Mouse (Mus musculus): ENCODE measurements at regions not wholly inside any gene's neighbourhood (a gene's known extent, or its start where the extent isn't known, plus 50 kb on each side); places are given as distances from the start of the nearest gene placed in this dataset.

GRCm38 (mm10) chr13:97425731-97426130 is 184.8 kb downstream of the Enc1 start:
- no peaks in the 10 kb centered on the region for H3K9me3 ChIP-seq (replicated peaks; ENCODE audit: insufficient read depth, low read length)
- DNase-seq (ENCODE audit: low read depth, low spot score): no peak
- H3K27me3 ChIP-seq (ENCODE audit: control insufficient read depth in 1 of 2, insufficient read depth in 2 of 2, low read length in 2 of 2): no peaks in the 10 kb centered on the region; a peak in 1 of 4 replicates
- H3K4me3 ChIP-seq (ENCODE audit: control insufficient read depth in 1 of 2, insufficient read depth in 1 of 2, low read depth in 2 of 2, low read length in 2 of 2): no peak overlapping the region
- H3K27ac ChIP-seq (ENCODE audit: control insufficient read depth, low read depth, low read length): no peak overlapping the region
- H3K36me3 ChIP-seq (ENCODE audit: control insufficient read depth in 1 of 2, insufficient read depth in 2 of 2, low read length in 2 of 2): no peaks in the 10 kb centered on the region
- H3K79me2 ChIP-seq (ENCODE audit: control insufficient read depth, insufficient read depth, low read length, poor library complexity): no peaks in the 10 kb centered on the region
- H3K4me1 ChIP-seq (ENCODE audit: control insufficient read depth in 1 of 2, insufficient read depth in 2 of 2, low read length in 2 of 2): no peaks in the 10 kb centered on the region
- H3K9ac ChIP-seq (ENCODE audit: control insufficient read depth, low read depth, low read length, poor library complexity, severe bottlenecking): no peak overlapping the region
- TF ChIP-seq CHD2 (IDR thresholded peaks at IDR 0.05; ENCODE audit: low read length): no peak
- no peak for TF ChIP-seq ZNF384 (IDR thresholded peaks at IDR 0.05; ENCODE audit: low read depth, low read length)
- no peak for TF ChIP-seq MAFK (IDR thresholded peaks at IDR 0.05; ENCODE audit: borderline replicate concordance, low read depth, low read length)
- no peak for TF ChIP-seq MYB (IDR thresholded peaks at IDR 0.05; ENCODE audit: low read depth, low read length)
- no peak for TF ChIP-seq EP300 (IDR thresholded peaks at IDR 0.05; ENCODE audit: low read depth in 1 of 2, low read length in 2 of 2)
- no peak for TF ChIP-seq GATA1 (IDR thresholded peaks at IDR 0.05; ENCODE audit: low read depth, low read length)
- TF ChIP-seq TBP (IDR thresholded peaks at IDR 0.05; ENCODE audit: low read depth, low read length): no peak
- no peak for TF ChIP-seq NRF1 (IDR thresholded peaks at IDR 0.05; ENCODE audit: insufficient read depth, low read depth, low read length, poor library complexity, severe bottlenecking)
- no peak for TF ChIP-seq TAL1 (IDR thresholded peaks at IDR 0.05; ENCODE audit: low read length)
- TF ChIP-seq HCFC1 (IDR thresholded peaks at IDR 0.05; ENCODE audit: low read depth, low read length): no peak
- no peak for TF ChIP-seq MAZ (IDR thresholded peaks at IDR 0.05; ENCODE audit: low read depth, low read length)
- no peak for TF ChIP-seq MYC (IDR thresholded peaks at IDR 0.05; ENCODE audit: low read depth, low read length)

DNA sequence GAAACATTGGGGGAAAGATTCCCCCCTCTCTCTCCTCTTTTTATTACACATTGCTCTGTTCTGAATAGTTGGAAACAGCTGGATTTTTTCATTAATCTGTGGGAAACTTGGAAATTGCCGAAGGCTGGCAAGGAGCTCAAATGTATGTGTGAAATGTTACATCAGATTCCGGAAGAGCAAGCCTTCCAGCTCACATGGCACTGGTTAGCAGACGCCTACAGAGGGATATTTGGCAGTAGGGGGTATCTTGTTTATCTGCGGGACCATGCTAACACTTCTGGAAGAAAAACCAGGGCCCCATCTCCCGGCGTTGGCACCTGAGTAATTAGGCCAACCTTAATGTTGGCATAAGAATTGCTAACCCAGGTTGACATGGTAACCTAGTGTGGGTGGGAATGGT is 183.0 kb downstream of the Enc1 start:
- no peak overlapping the region for H3K9ac ChIP-seq (ENCODE audit: control insufficient read depth, low read depth, low read length, poor library complexity, severe bottlenecking)
- TF ChIP-seq POLR2AphosphoS5 (IDR thresholded peaks at IDR 0.05; ENCODE audit: borderline replicate concordance, low read depth, low read length): no peak
- no peak for TF ChIP-seq TBP (IDR thresholded peaks at IDR 0.05; ENCODE audit: low read depth, low read length)
- no peak for TF ChIP-seq HCFC1 (IDR thresholded peaks at IDR 0.05; ENCODE audit: low read depth, low read length)
- TF ChIP-seq MAFK (IDR thresholded peaks at IDR 0.05; ENCODE audit: borderline replicate concordance, low read depth, low read length): no peak
- no peak for TF ChIP-seq TAL1 (IDR thresholded peaks at IDR 0.05; ENCODE audit: low read length)
- TF ChIP-seq SMC3 (IDR thresholded peaks at IDR 0.05; ENCODE audit: low read depth, low read length): no peak
- TF ChIP-seq UBTF (IDR thresholded peaks at IDR 0.05; ENCODE audit: borderline replicate concordance, insufficient read depth, low read depth, low read length): no peak
- no peak for TF ChIP-seq CHD2 (IDR thresholded peaks at IDR 0.05; ENCODE audit: low read length)
- TF ChIP-seq NELFE (IDR thresholded peaks at IDR 0.05; ENCODE audit: low read depth, low read length): no peak
- no peak for TF ChIP-seq NRF1 (IDR thresholded peaks at IDR 0.05; ENCODE audit: insufficient read depth, low read depth, low read length, poor library complexity, severe bottlenecking)
- no peak for TF ChIP-seq MAX (IDR thresholded peaks at IDR 0.05; ENCODE audit: low read length)
- TF ChIP-seq EP300 (IDR thresholded peaks at IDR 0.05; ENCODE audit: low read depth in 1 of 2, low read length in 2 of 2): no peak
- TF ChIP-seq JUND (IDR thresholded peaks at IDR 0.05; ENCODE audit: low read depth, low read length): no peak
- no peak for TF ChIP-seq ZMIZ1 (IDR thresholded peaks at IDR 0.05; ENCODE audit: low read depth, low read length)
- no peak for TF ChIP-seq ETS1 (IDR thresholded peaks at IDR 0.05; ENCODE audit: low read depth, low read length)
- TF ChIP-seq MXI1 (IDR thresholded peaks at IDR 0.05; ENCODE audit: low read depth, low read length): no peak
- TF ChIP-seq MEF2A (IDR thresholded peaks at IDR 0.05; ENCODE audit: extremely low read depth, insufficient replicate concordance, low read depth, low read length, poor library complexity, severe bottlenecking): no peak
- peaks cover 5 to 8% of the 10 kb centered on the region in 2 experiments for H3K4me1 ChIP-seq (ENCODE audit: control insufficient read depth in 1 of 2, insufficient read depth in 2 of 2, low read length in 2 of 2)
- no peaks in the 10 kb centered on the region for H3K79me2 ChIP-seq (ENCODE audit: control insufficient read depth, insufficient read depth, low read length, poor library complexity)
- DNase-seq (ENCODE audit: low read depth, low spot score): no peak
- H3K36me3 ChIP-seq (ENCODE audit: control insufficient read depth in 1 of 2, insufficient read depth in 2 of 2, low read length in 2 of 2): peaks cover 0 to 9% of the 10 kb centered on the region in 2 experiments; a peak in 2 of 4 replicates
- H3K27me3 ChIP-seq (ENCODE audit: control insufficient read depth in 1 of 2, insufficient read depth in 2 of 2, low read length in 2 of 2): no peaks in the 10 kb centered on the region; a peak in 1 of 4 replicates
- H3K27ac ChIP-seq (ENCODE audit: control insufficient read depth, low read depth, low read length): no peak overlapping the region
- H3K4me3 ChIP-seq (ENCODE audit: control insufficient read depth in 1 of 2, insufficient read depth in 1 of 2, low read depth in 2 of 2, low read length in 2 of 2): no peak overlapping the region
- H3K9me3 ChIP-seq (replicated peaks; ENCODE audit: insufficient read depth, low read length): no peaks in the 10 kb centered on the region

Data from MEL (cell line).